Mouse (Mus musculus): ENCODE measurements around the gene Cacna1g. TPM values are rescaled to one million over a fixed set of nuclear protein-coding genes. Genes with fewer than 3 reads are reported as not detected.

The Cacna1g gene
- total and polyA plus RNA-seq, 3 experiments: 1.7 to 3.7 (median 2.4) TPM

GRCm38 (mm10) chr11:94489745-94490144 is 15.7 kb upstream of the Cacna1g start:
- Histone ChIP-seq H3K4me3 (replicated peaks in 1 of 3; ENCODE audit: low read depth in 2 of 3, low read length in 2 of 3, poor library complexity in 1 of 3) (no peak overlapping the region), H3K9me3 (replicated peaks; ENCODE audit: low read length) (no peaks in the 10 kb centered on the region), H3K36me3 (replicated peaks in 1 of 2; ENCODE audit: control insufficient read depth in 1 of 2, insufficient read depth in 1 of 2, low read length in 1 of 2) (no peaks in the 10 kb centered on the region), H3K27ac (ENCODE audit: insufficient read depth, low read depth) (no peak overlapping the region), H3K27me3 (replicated peaks) (peaks cover 95% of the 10 kb centered on the region), H3K79me2 (replicated peaks; ENCODE audit: control insufficient read depth, extremely low read depth, insufficient read depth, poor library complexity, severe bottlenecking) (no peaks in the 10 kb centered on the region), H3K4me1 (ENCODE audit: control insufficient read depth in 1 of 2, insufficient read depth in 2 of 2) (peaks cover 9 to 14% of the 10 kb centered on the region in 2 experiments), H3K9ac (ENCODE audit: insufficient read depth, low read depth) (no peak overlapping the region), H3K4me2 (ENCODE audit: insufficient read depth, low read depth, poor library complexity, severe bottlenecking) (no peak overlapping the region)
- TF ChIP-seq TCF12 (IDR thresholded peaks at IDR 0.05; ENCODE audit: low read depth, low read length): no peak
- TF ChIP-seq RCOR1 (conservative IDR thresholded peaks at IDR 0.05; ENCODE audit: low read depth, low read length): no peak
- dilution Hi-C loops (cut with MboI; ENCODE audit: extremely low pct_ligation_motif_present, extremely low pct_unique_long_range_greater_than_20kb, low sequenced_read_pairs): no loop called here
- in situ Hi-C loops (cut with MboI; ENCODE audit: low pct_ligation_motif_present, low pct_unique_long_range_greater_than_20kb, low sequenced_read_pairs): loop anchor here (10.0 kb wide), 1 partner anchor 355 kb away; no protein-coding TSS in a partner anchor
- no peak for DNase-seq (ENCODE audit: extremely low read depth)

- in situ Hi-C loops (cut with MboI; ENCODE audit: low pct_ligation_motif_present, low pct_unique_long_range_greater_than_20kb, low sequenced_read_pairs) (loop anchor here (10.0 kb wide), 1 partner anchor 354 kb away; no protein-coding TSS in a partner anchor), dilution Hi-C loops (cut with MboI; ENCODE audit: extremely low pct_ligation_motif_present, extremely low pct_unique_long_range_greater_than_20kb, low sequenced_read_pairs) (no loop called here)
- no peak overlapping the region for H3K4me3 ChIP-seq (replicated peaks in 1 of 3; ENCODE audit: low read depth in 2 of 3, low read length in 2 of 3, poor library complexity in 1 of 3)
- no peak for DNase-seq (ENCODE audit: extremely low read depth)
- peaks cover 95% of the 10 kb centered on the region for H3K27me3 ChIP-seq (replicated peaks)
- H3K4me1 ChIP-seq (ENCODE audit: control insufficient read depth in 1 of 2, insufficient read depth in 2 of 2): peaks cover 9 to 14% of the 10 kb centered on the region in 2 experiments
- H3K36me3 ChIP-seq (replicated peaks in 1 of 2; ENCODE audit: control insufficient read depth in 1 of 2, insufficient read depth in 1 of 2, low read length in 1 of 2): no peaks in the 10 kb centered on the region
- H3K9me3 ChIP-seq (replicated peaks; ENCODE audit: low read length): no peaks in the 10 kb centered on the region
- no peaks in the 10 kb centered on the region for H3K79me2 ChIP-seq (replicated peaks; ENCODE audit: control insufficient read depth, extremely low read depth, insufficient read depth, poor library complexity, severe bottlenecking)
- no peak for TF ChIP-seq SIN3A (IDR thresholded peaks at IDR 0.05; ENCODE audit: low read length)
- TF ChIP-seq MAFK (IDR thresholded peaks at IDR 0.05; ENCODE audit: insufficient replicate concordance, low read length): no peak
- no peak for TF ChIP-seq TBP (conservative IDR thresholded peaks at IDR 0.05; ENCODE audit: low read depth, low read length)
- H3K9ac ChIP-seq (ENCODE audit: insufficient read depth, low read depth): no peak overlapping the region
- H3K27ac ChIP-seq (ENCODE audit: insufficient read depth, low read depth): no peak overlapping the region
- no peak overlapping the region for H3K4me2 ChIP-seq (ENCODE audit: insufficient read depth, low read depth, poor library complexity, severe bottlenecking)
Observed at GRCm38 (mm10) chr11:94488767-94489533, 15.0 kb upstream of the Cacna1g start.

GRCm38 (mm10) chr11:94486001-94486400 is 12.0 kb upstream of the Cacna1g start, which contains the start of gene Spata20:
Gene Spata20, minus strand, starts transcription at chr11:94486179.
- DNase-seq (ENCODE audit: extremely low read depth): peak; percentile 75
- H3K27ac ChIP-seq (ENCODE audit: insufficient read depth, low read depth): no peak within 1 kb of the TSS
- H3K36me3 ChIP-seq (replicated peaks in 1 of 2; ENCODE audit: control insufficient read depth in 1 of 2, insufficient read depth in 1 of 2, low read length in 1 of 2): no peaks in the 10 kb centered on the region
- peaks cover 88% of the 10 kb centered on the region for H3K27me3 ChIP-seq (replicated peaks)
- no peaks in the 10 kb centered on the region for H3K79me2 ChIP-seq (replicated peaks; ENCODE audit: control insufficient read depth, extremely low read depth, insufficient read depth, poor library complexity, severe bottlenecking)
- no peak within 1 kb of the TSS for H3K4me3 ChIP-seq (replicated peaks in 1 of 3; ENCODE audit: low read depth in 2 of 3, low read length in 2 of 3, poor library complexity in 1 of 3)
- H3K9me3 ChIP-seq (replicated peaks; ENCODE audit: low read length): no peaks in the 10 kb centered on the region
- in situ Hi-C loops (cut with MboI; ENCODE audit: low pct_ligation_motif_present, low pct_unique_long_range_greater_than_20kb, low sequenced_read_pairs) (loop anchor here (10.0 kb wide), 1 partner anchor 351 kb away; no protein-coding TSS in a partner anchor), dilution Hi-C loops (cut with MboI; ENCODE audit: extremely low pct_ligation_motif_present, extremely low pct_unique_long_range_greater_than_20kb, low sequenced_read_pairs) (no loop called here)
- H3K4me2 ChIP-seq (ENCODE audit: insufficient read depth, low read depth, poor library complexity, severe bottlenecking): no peak within 1 kb of the TSS
- peaks cover 3 to 6% of the 10 kb centered on the region in 2 experiments for H3K4me1 ChIP-seq (ENCODE audit: control insufficient read depth in 1 of 2, insufficient read depth in 2 of 2)
- no peak within 1 kb of the TSS for H3K9ac ChIP-seq (ENCODE audit: insufficient read depth, low read depth)
- TF ChIP-seq ZC3H11A (IDR thresholded peaks at IDR 0.05; ENCODE audit: low read depth, low read length) (peak; percentile 99), USF1 (IDR thresholded peaks at IDR 0.05; ENCODE audit: low read depth, low read length) (no peak), MYC (IDR thresholded peaks at IDR 0.05; ENCODE audit: low read depth, low read length) (no peak), USF2 (conservative IDR thresholded peaks at IDR 0.05; ENCODE audit: low read depth, low read length) (no peak), BHLHE40 (IDR thresholded peaks at IDR 0.05; ENCODE audit: low read depth, low read length) (no peak), MXI1 (IDR thresholded peaks at IDR 0.05; ENCODE audit: low read depth, low read length) (no peak), ZNF384 (IDR thresholded peaks at IDR 0.05; ENCODE audit: low read depth, low read length) (no peak), E2F4 (IDR thresholded peaks at IDR 0.05; ENCODE audit: insufficient replicate concordance, low read depth, low read length) (no peak), JUND (conservative IDR thresholded peaks at IDR 0.05; ENCODE audit: low read depth, low read length) (no peak), NRF1 (IDR thresholded peaks at IDR 0.05; ENCODE audit: low read depth, low read length) (peak; percentile 26; the same call in 1 of the 2 replicates), RAD21 (IDR thresholded peaks at IDR 0.05; ENCODE audit: low read depth, low read length) (no peak; the same call in none of the 2 replicates), POLR2AphosphoS2 (IDR thresholded peaks at IDR 0.05; ENCODE audit: low read depth, low read length) (no peak), EP300 (IDR thresholded peaks at IDR 0.05; ENCODE audit: low read length) (no peak), IRF4 (IDR thresholded peaks at IDR 0.05; ENCODE audit: low read depth, low read length) (peak; percentile 40; the same call in 1 of the 2 replicates), HCFC1 (IDR thresholded peaks at IDR 0.05; ENCODE audit: low read depth, low read length) (no peak), ETS1 (conservative IDR thresholded peaks at IDR 0.05; ENCODE audit: low read depth, low read length) (no peak), TBP (conservative IDR thresholded peaks at IDR 0.05; ENCODE audit: low read depth, low read length) (no peak), SIN3A (IDR thresholded peaks at IDR 0.05; ENCODE audit: low read length) (no peak), UBTF (IDR thresholded peaks at IDR 0.05; ENCODE audit: low read depth, low read length) (no peak), ZKSCAN1 (IDR thresholded peaks at IDR 0.05; ENCODE audit: borderline replicate concordance, low read depth, low read length) (no peak)
